Mouse (Mus musculus) forebrain, embryonic 13.5 days (tissue): ENCODE data around the gene Ppp1r12b. TPM values are rescaled to one million over a fixed set of nuclear protein-coding genes. Genes with fewer than 3 reads are reported as not detected.

ENCODE experiments used
- ATAC-seq: fragments of 200-750 bp; cut with Nextera tagmentation; 2 replicates; pipeline ENCODE4 v1.8.0; 2017
- H3K27ac ChIP-seq: fragments of 300-500 bp; sonication (generic); 2 replicates; pipeline ENCODE4 v1.5.1; 2015; ENCODE audit warnings: inconsistent platforms, mild to moderate bottlenecking, moderate library complexity
- H3K27me3 ChIP-seq: fragments of 300-500 bp; sonication (generic); 2 replicates; pipeline ENCODE4 v1.6.1; 2015; ENCODE audit warnings: mild to moderate bottlenecking, inconsistent platforms
- H3K36me3 ChIP-seq: fragments of 300-500 bp; sonication (generic); 2 replicates; pipeline ENCODE4 v1.6.1; 2015; ENCODE audit warnings: mild to moderate bottlenecking, inconsistent platforms; ENCODE audit not compliant: poor library complexity, severe bottlenecking
- H3K4me1 ChIP-seq: fragments of 300-500 bp; sonication (generic); 2 replicates; pipeline ENCODE4 v1.6.1; 2015; ENCODE audit warnings: inconsistent platforms
- H3K4me2 ChIP-seq: fragments of 300-500 bp; sonication (generic); 2 replicates; pipeline ENCODE4 v1.6.1; 2015; ENCODE audit warnings: inconsistent platforms, mild to moderate bottlenecking, moderate library complexity
- H3K4me3 ChIP-seq: fragments of 300-500 bp; sonication (generic); 2 replicates; pipeline ENCODE4 v1.5.1; 2015; ENCODE audit warnings: mild to moderate bottlenecking, inconsistent platforms
- H3K9ac ChIP-seq: fragments of 300-500 bp; sonication (generic); 2 replicates; pipeline ENCODE4 v1.6.1; 2015; ENCODE audit warnings: mild to moderate bottlenecking, inconsistent platforms
- H3K9me3 ChIP-seq: fragments of 300-500 bp; sonication (generic); replicated peaks from 2 replicates; pipeline ENCODE4 v1.6.1; 2016; ENCODE audit warnings: inconsistent platforms
- WGBS: fragments of 180-500 bp; shearing (Covaris S2); methylation state at CpG from one replicate; pipeline ENCODE4 v1.1.7; 2015; 5-methylcytosine and 5-hydroxymethylcytosine counted together
- polyA plus RNA-seq: library from polyadenylated mRNA; unstranded; fragments of >200 nt; fragmentation: Nextera tagmentation; extraction: Ambion mirVana; gene quantifications from 2 replicates; pipeline ENCODE4 v1.2.1, GENCODE M21; 2015

Ppp1r12b gene
- polyA plus RNA-seq, 1 experiment from 2014 or later, result 11.2 TPM

- H3K9ac ChIP-seq, result no peak overlapping the region
- no peak overlapping the region for H3K4me2 ChIP-seq
- H3K4me3 ChIP-seq, result no peak overlapping the region
- no peaks in the 10 kb centered on the region for H3K27me3 ChIP-seq
- peaks cover 3% of the 10 kb centered on the region; the same call in 1 of the 2 replicates for H3K4me1 ChIP-seq
- WGBS, result 93% methylated on average over 1 of the region's 1 CpGs
- H3K36me3 ChIP-seq, result no peaks in the 10 kb centered on the region
- no peak overlapping the region for H3K27ac ChIP-seq
- ATAC-seq, result no peak
- no peaks in the 10 kb centered on the region for H3K9me3 ChIP-seq
Measured at GRCm38 (mm10) chr1:134784911-134785310, 170.8 kb downstream of the Ppp1r12b start.

GRCm38 (mm10) chr1:134784481-134784880 is 171.3 kb downstream of the Ppp1r12b start:
- H3K36me3 ChIP-seq, result no peaks in the 10 kb centered on the region
- WGBS, result 81% methylated on average over 6 of the region's 6 CpGs
- H3K27me3 ChIP-seq, result no peaks in the 10 kb centered on the region
- no peak overlapping the region for H3K9ac ChIP-seq
- no peak for ATAC-seq
- no peak overlapping the region for H3K27ac ChIP-seq
- H3K4me3 ChIP-seq, result no peak overlapping the region
- no peak overlapping the region for H3K4me2 ChIP-seq
- H3K4me1 ChIP-seq, result peaks cover 3% of the 10 kb centered on the region; the same call in 1 of the 2 replicates
- H3K9me3 ChIP-seq, result no peaks in the 10 kb centered on the region

GRCm38 (mm10) chr1:134783958-134784357 is 171.8 kb downstream of the Ppp1r12b start:
- Histone ChIP-seq H3K9me3 (no peaks in the 10 kb centered on the region), H3K27ac (no peak overlapping the region), H3K36me3 (no peaks in the 10 kb centered on the region), H3K27me3 (no peaks in the 10 kb centered on the region), H3K4me1 (peaks cover 3% of the 10 kb centered on the region; the same call in 1 of the 2 replicates), H3K4me2 (no peak overlapping the region), H3K4me3 (no peak overlapping the region), H3K9ac (no peak overlapping the region)
- WGBS, result 85% methylated on average over 4 of the region's 4 CpGs
- no peak for ATAC-seq

DNA sequence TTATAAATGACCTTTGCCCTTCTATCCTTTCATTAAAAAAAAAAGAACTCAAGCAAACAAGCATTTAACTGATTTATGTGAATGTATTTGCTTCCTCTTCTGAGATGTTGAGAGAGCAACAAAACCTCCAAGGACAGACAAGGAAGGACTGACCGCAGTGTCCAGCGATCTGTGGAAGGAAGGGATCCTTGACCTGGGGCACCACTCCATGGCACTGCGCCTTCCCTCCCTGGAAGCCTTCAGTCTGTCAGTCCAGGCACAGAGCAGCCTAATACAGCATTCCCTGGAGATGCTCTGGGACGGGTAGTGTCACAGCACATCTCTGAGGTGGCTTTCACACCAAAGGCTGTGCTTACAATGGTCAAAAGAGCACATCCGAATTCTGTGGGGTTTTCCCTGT is 172.9 kb downstream of the Ppp1r12b start:
- Histone ChIP-seq H3K27ac (no peak overlapping the region), H3K4me3 (no peak overlapping the region), H3K4me2 (no peak overlapping the region), H3K36me3 (no peaks in the 10 kb centered on the region), H3K4me1 (no peaks in the 10 kb centered on the region), H3K27me3 (no peaks in the 10 kb centered on the region), H3K9ac (no peak overlapping the region), H3K9me3 (no peaks in the 10 kb centered on the region)
- no peak for ATAC-seq
- 90% methylated on average over 5 of the region's 5 CpGs for WGBS

- Histone ChIP-seq H3K9ac (no peak overlapping the region), H3K9me3 (no peaks in the 10 kb centered on the region), H3K4me2 (no peak overlapping the region), H3K36me3 (peaks cover 27% of the 10 kb centered on the region), H3K27ac (no peak overlapping the region), H3K27me3 (no peaks in the 10 kb centered on the region), H3K4me3 (no peak overlapping the region), H3K4me1 (no peaks in the 10 kb centered on the region)
- ATAC-seq, result no peak
- 40% methylated on average over 13 of the region's 13 CpGs for WGBS
Measured at GRCm38 (mm10) chr1:134777936-134778548, 177.7 kb downstream of the Ppp1r12b start.

GRCm38 (mm10) chr1:134777201-134777885 is 178.4 kb downstream of the Ppp1r12b start:
- WGBS, result 86% methylated on average over 9 of the region's 12 CpGs
- ATAC-seq, result no peak
- H3K4me2 ChIP-seq, result no peak overlapping the region
- no peak overlapping the region for H3K4me3 ChIP-seq
- no peaks in the 10 kb centered on the region for H3K9me3 ChIP-seq
- peaks cover 27% of the 10 kb centered on the region for H3K36me3 ChIP-seq
- H3K27ac ChIP-seq, result no peak overlapping the region
- no peaks in the 10 kb centered on the region for H3K4me1 ChIP-seq
- no peak overlapping the region for H3K9ac ChIP-seq
- H3K27me3 ChIP-seq, result no peaks in the 10 kb centered on the region

GRCm38 (mm10) chr1:134775631-134776030 is 180.1 kb downstream of the Ppp1r12b start:
- H3K36me3 ChIP-seq, result peaks cover 35% of the 10 kb centered on the region
- no peak overlapping the region for H3K4me2 ChIP-seq
- WGBS, result 59% methylated on average over 3 of the region's 3 CpGs
- no peak overlapping the region for H3K4me3 ChIP-seq
- H3K27me3 ChIP-seq, result no peaks in the 10 kb centered on the region
- H3K9ac ChIP-seq, result no peak overlapping the region
- no peaks in the 10 kb centered on the region for H3K9me3 ChIP-seq
- ATAC-seq, result no peak
- H3K27ac ChIP-seq, result no peak overlapping the region
- no peaks in the 10 kb centered on the region for H3K4me1 ChIP-seq

- no peak overlapping the region for H3K27ac ChIP-seq
- 51% methylated on average over 6 of the region's 6 CpGs for WGBS
- no peak overlapping the region for H3K4me2 ChIP-seq
- H3K4me3 ChIP-seq, result no peak overlapping the region
- H3K27me3 ChIP-seq, result no peaks in the 10 kb centered on the region
- H3K9ac ChIP-seq, result no peak overlapping the region
- no peaks in the 10 kb centered on the region for H3K4me1 ChIP-seq
- ATAC-seq, result no peak
- no peaks in the 10 kb centered on the region for H3K9me3 ChIP-seq
- peaks cover 35% of the 10 kb centered on the region for H3K36me3 ChIP-seq
Measured at GRCm38 (mm10) chr1:134774728-134775287, 180.9 kb downstream of the Ppp1r12b start.

GRCm38 (mm10) chr1:134774247-134774646 is 181.5 kb downstream of the Ppp1r12b start:
- H3K4me3 ChIP-seq, result no peak overlapping the region
- no peak for ATAC-seq
- H3K9ac ChIP-seq, result no peak overlapping the region
- H3K36me3 ChIP-seq, result peaks cover 35% of the 10 kb centered on the region
- no peaks in the 10 kb centered on the region for H3K27me3 ChIP-seq
- no peak overlapping the region for H3K4me2 ChIP-seq
- no peaks in the 10 kb centered on the region for H3K4me1 ChIP-seq
- H3K9me3 ChIP-seq, result no peaks in the 10 kb centered on the region
- WGBS, result 59% methylated on average over 2 of the region's 2 CpGs
- H3K27ac ChIP-seq, result no peak overlapping the region

DNA sequence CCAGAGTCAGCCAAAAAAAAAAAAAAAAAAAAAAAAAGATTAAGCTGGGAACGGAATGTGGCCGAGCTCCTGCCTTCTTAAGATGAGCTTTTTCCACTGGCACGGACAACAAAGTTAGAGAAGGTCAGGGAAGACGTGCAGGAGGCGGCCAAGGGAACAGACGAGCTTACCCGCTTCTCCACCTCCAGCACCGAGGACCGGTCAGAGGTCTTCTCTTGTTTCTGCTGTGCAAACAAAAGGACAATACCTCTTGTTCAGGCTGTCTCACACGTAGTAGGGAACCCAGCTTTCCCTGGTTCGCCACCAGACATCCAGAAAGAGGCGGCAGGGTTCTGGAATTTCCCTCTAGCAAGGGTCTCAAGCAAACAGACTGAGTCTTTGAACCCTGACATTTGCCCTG is 182.5 kb downstream of the Ppp1r12b start:
- H3K9ac ChIP-seq, result no peak overlapping the region
- H3K27ac ChIP-seq, result no peak overlapping the region
- 53% methylated on average over 12 of the region's 12 CpGs for WGBS
- no peaks in the 10 kb centered on the region for H3K4me1 ChIP-seq
- H3K27me3 ChIP-seq, result no peaks in the 10 kb centered on the region
- H3K36me3 ChIP-seq, result peaks cover 35% of the 10 kb centered on the region
- no peak overlapping the region for H3K4me2 ChIP-seq
- no peak for ATAC-seq
- H3K4me3 ChIP-seq, result no peak overlapping the region
- no peaks in the 10 kb centered on the region for H3K9me3 ChIP-seq

DNA sequence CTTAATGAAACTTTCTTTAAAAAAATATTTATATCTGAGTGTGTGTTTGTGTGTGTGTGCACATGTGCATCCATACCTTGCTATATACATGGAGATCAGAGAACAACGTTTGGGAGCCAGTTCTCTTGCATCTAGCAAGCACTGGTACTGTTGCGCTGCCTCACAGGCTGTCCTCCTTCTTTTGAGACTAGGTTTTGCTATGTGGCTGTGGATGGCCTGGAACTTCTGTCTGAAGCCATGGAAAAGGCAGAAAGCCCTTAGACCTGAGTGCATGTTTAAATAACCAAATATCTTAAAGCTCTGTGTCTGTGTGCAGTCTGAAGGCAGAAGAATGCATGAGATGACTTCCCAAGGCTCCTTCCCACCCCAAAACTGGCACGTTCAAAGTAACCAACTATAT is 182.9 kb downstream of the Ppp1r12b start:
- Histone ChIP-seq H3K9me3 (no peaks in the 10 kb centered on the region), H3K4me2 (no peak overlapping the region), H3K4me3 (no peak overlapping the region), H3K27ac (no peak overlapping the region), H3K4me1 (no peaks in the 10 kb centered on the region), H3K9ac (no peak overlapping the region), H3K27me3 (no peaks in the 10 kb centered on the region), H3K36me3 (peaks cover 37% of the 10 kb centered on the region)
- ATAC-seq, result no peak
- WGBS, result 88% methylated on average over 3 of the region's 3 CpGs

GRCm38 (mm10) chr1:134771999-134772398 is 183.7 kb downstream of the Ppp1r12b start:
- H3K4me3 ChIP-seq, result no peak overlapping the region
- ATAC-seq, result no peak
- H3K27ac ChIP-seq, result no peak overlapping the region
- H3K27me3 ChIP-seq, result no peaks in the 10 kb centered on the region
- no peak overlapping the region for H3K4me2 ChIP-seq
- H3K4me1 ChIP-seq, result no peaks in the 10 kb centered on the region
- no peak overlapping the region for H3K9ac ChIP-seq
- H3K9me3 ChIP-seq, result no peaks in the 10 kb centered on the region
- peaks cover 43% of the 10 kb centered on the region for H3K36me3 ChIP-seq
- 92% methylated on average over 7 of the region's 7 CpGs for WGBS
